Comparison of ENCODE assay signal across 23 mouse cellular contexts in genomic region chr4:125856781-125857180, GRCm38 (mm10).
DNase-seq lines count a peak whose midpoint lies in the region; ATAC-seq and TF ChIP-seq lines count a peak whose summit lies in the region.
"Had no signal": no experiment of that assay in that cellular context is flagged by ENCODE, and none has a peak within 500 bp of the region (broad histone marks: within the 10 kb centered on the region; RNA-seq: fewer than 3 reads in every experiment).

No protein-coding gene starts in this region.

- DNase-seq in hindbrain, embryonic 10.5 days (ENCODE audit: low spot score) = no peak
- no peak for DNase-seq in hindbrain, embryonic 14.5 days (ENCODE audit: low spot score)
- no peak for DNase-seq in midbrain, embryonic 14.5 days
- DNase-seq in embryonic facial prominence, embryonic 10.5 days (ENCODE audit: low spot score) = no peak
- DNase-seq in forebrain, postnatal 0 days = no peak
- no peak for DNase-seq in kidney, adult 18-20 months
- DNase-seq: adrenal gland, postnatal 14 days; cerebellum, adult 18-20 months; gastrocnemius, postnatal 25 days; heart, adult 11 months; kidney, adult 9 months; kidney, postnatal 10 days; lung, postnatal 36 days; right cerebral cortex, postnatal 25 days had no signal

- no peak for ATAC-seq in hindbrain, embryonic 14.5 days (ENCODE audit: low FRiP score)
- no peak for ATAC-seq in midbrain, embryonic 12.5 days (ENCODE audit: low FRiP score, low read depth)
- no peak for ATAC-seq in midbrain, embryonic 14.5 days (ENCODE audit: low FRiP score, low TSS enrichment)
- peak; percentile 28; the same call in 1 of the 2 replicates for ATAC-seq in forebrain, postnatal 0 days
- ATAC-seq: Patski had no signal

- no peak overlapping the region for H3K9ac ChIP-seq in hindbrain, embryonic 14.5 days
- no peak overlapping the region for H3K9ac ChIP-seq in midbrain, embryonic 12.5 days (replicated peaks)
- no peak overlapping the region for H3K9ac ChIP-seq in midbrain, embryonic 14.5 days (replicated peaks; ENCODE audit: low read length)
- H3K9ac ChIP-seq in forebrain, postnatal 0 days = no peak overlapping the region
- H3K9ac ChIP-seq: embryonic facial prominence, embryonic 15.5 days; heart, embryonic 15.5 days; limb, embryonic 13.5 days; midbrain, embryonic 13.5 days; stomach, embryonic 15.5 days had no signal

- no peaks in the 10 kb centered on the region; the same call in 1 of the 2 replicates for H3K27me3 ChIP-seq in hindbrain, embryonic 10.5 days (ENCODE audit: insufficient read depth, poor library complexity, severe bottlenecking)
- H3K27me3 ChIP-seq in hindbrain, embryonic 14.5 days (ENCODE audit: control insufficient read depth, insufficient read depth, low read length) = no peaks in the 10 kb centered on the region
- H3K27me3 ChIP-seq in midbrain, embryonic 12.5 days = no peaks in the 10 kb centered on the region
- H3K27me3 ChIP-seq in midbrain, embryonic 14.5 days (ENCODE audit: control insufficient read depth, insufficient read depth, low read length) = no peaks in the 10 kb centered on the region
- 0 out of 2 replicates have a peak, but pooled peaks cover 4% of the 10 kb centered on the region for H3K27me3 ChIP-seq in embryonic facial prominence, embryonic 10.5 days (replicated peaks; ENCODE audit: low read depth, poor library complexity, severe bottlenecking)
- no peaks in the 10 kb centered on the region for H3K27me3 ChIP-seq in forebrain, postnatal 0 days (ENCODE audit: insufficient read depth, low read length)
- H3K27me3 ChIP-seq: embryonic facial prominence, embryonic 15.5 days; heart, embryonic 15.5 days; midbrain, embryonic 13.5 days; stomach, embryonic 15.5 days had no signal

- no peak for TF ChIP-seq CTCF in forebrain, postnatal 0 days (IDR thresholded peaks at IDR 0.05; ENCODE audit: low read depth)

- H3K4me1 ChIP-seq in hindbrain, embryonic 10.5 days (replicated peaks) = peaks cover 50% of the 10 kb centered on the region
- peaks cover 31% of the 10 kb centered on the region for H3K4me1 ChIP-seq in hindbrain, embryonic 14.5 days (replicated peaks; ENCODE audit: control insufficient read depth, insufficient read depth, low read length)
- peaks cover 33% of the 10 kb centered on the region for H3K4me1 ChIP-seq in midbrain, embryonic 12.5 days
- H3K4me1 ChIP-seq in midbrain, embryonic 14.5 days (ENCODE audit: control insufficient read depth, insufficient read depth, low read length) = peaks cover 30% of the 10 kb centered on the region; the same call in 1 of the 2 replicates
- peaks cover 23% of the 10 kb centered on the region for H3K4me1 ChIP-seq in embryonic facial prominence, embryonic 10.5 days
- peaks cover 17% of the 10 kb centered on the region; the same call in 1 of the 2 replicates for H3K4me1 ChIP-seq in forebrain, postnatal 0 days (ENCODE audit: insufficient read depth)
- H3K4me1 ChIP-seq: embryonic facial prominence, embryonic 15.5 days; heart, embryonic 15.5 days had no signal

- no peak overlapping the region for H3K4me3 ChIP-seq in hindbrain, embryonic 10.5 days
- no peak overlapping the region for H3K4me3 ChIP-seq in hindbrain, embryonic 14.5 days (replicated peaks; ENCODE audit: low read length)
- H3K4me3 ChIP-seq in midbrain, embryonic 12.5 days = no peak overlapping the region
- H3K4me3 ChIP-seq in midbrain, embryonic 14.5 days (replicated peaks; ENCODE audit: low read depth, low read length) = no peak overlapping the region
- H3K4me3 ChIP-seq in embryonic facial prominence, embryonic 10.5 days = no peak overlapping the region
- H3K4me3 ChIP-seq in forebrain, postnatal 0 days (ENCODE audit: low read depth, low read length) = no peak overlapping the region
- H3K4me3 ChIP-seq: embryonic facial prominence, embryonic 15.5 days; heart, embryonic 10.5 days; heart, embryonic 15.5 days; limb, embryonic 13.5 days; midbrain, embryonic 13.5 days; stomach, embryonic 15.5 days had no signal

- no peaks in the 10 kb centered on the region for H3K9me3 ChIP-seq in hindbrain, embryonic 10.5 days
- no peaks in the 10 kb centered on the region for H3K9me3 ChIP-seq in hindbrain, embryonic 14.5 days (ENCODE audit: control insufficient read depth, low read length)
- H3K9me3 ChIP-seq in midbrain, embryonic 12.5 days = no peaks in the 10 kb centered on the region
- no peaks in the 10 kb centered on the region for H3K9me3 ChIP-seq in midbrain, embryonic 14.5 days (ENCODE audit: control insufficient read depth, low read length)
- no peaks in the 10 kb centered on the region for H3K9me3 ChIP-seq in embryonic facial prominence, embryonic 10.5 days
- no peaks in the 10 kb centered on the region for H3K9me3 ChIP-seq in forebrain, postnatal 0 days (ENCODE audit: low read length)
- H3K9me3 ChIP-seq: embryonic facial prominence, embryonic 15.5 days; heart, embryonic 10.5 days; heart, embryonic 15.5 days; limb, embryonic 13.5 days; midbrain, embryonic 13.5 days; stomach, embryonic 15.5 days had no signal

- H3K27ac ChIP-seq in hindbrain, embryonic 10.5 days = peak overlapping the region; percentile 56
- H3K27ac ChIP-seq in hindbrain, embryonic 14.5 days = no peak overlapping the region
- H3K27ac ChIP-seq in midbrain, embryonic 12.5 days (replicated peaks) = peak overlapping the region; percentile 30; the same call in 1 of the 2 replicates
- H3K27ac ChIP-seq in midbrain, embryonic 14.5 days (replicated peaks; ENCODE audit: low read depth, low read length) = no peak overlapping the region
- H3K27ac ChIP-seq in embryonic facial prominence, embryonic 10.5 days (replicated peaks) = 0 out of 2 replicates have a peak overlapping the region, but pooled peaks have one; percentile 8
- no peak overlapping the region for H3K27ac ChIP-seq in forebrain, postnatal 0 days (ENCODE audit: low read depth, low read length)
- H3K27ac ChIP-seq: embryonic facial prominence, embryonic 15.5 days; heart, embryonic 10.5 days; heart, embryonic 15.5 days; limb, embryonic 13.5 days; midbrain, embryonic 13.5 days; stomach, embryonic 15.5 days had no signal

- H3K36me3 ChIP-seq in hindbrain, embryonic 10.5 days = no peaks in the 10 kb centered on the region
- no peaks in the 10 kb centered on the region for H3K36me3 ChIP-seq in hindbrain, embryonic 14.5 days (replicated peaks; ENCODE audit: control insufficient read depth, insufficient read depth)
- no peaks in the 10 kb centered on the region for H3K36me3 ChIP-seq in midbrain, embryonic 12.5 days
- no peaks in the 10 kb centered on the region for H3K36me3 ChIP-seq in midbrain, embryonic 14.5 days (ENCODE audit: control insufficient read depth, insufficient read depth, low read length)
- no peaks in the 10 kb centered on the region for H3K36me3 ChIP-seq in embryonic facial prominence, embryonic 10.5 days (replicated peaks)
- H3K36me3 ChIP-seq in forebrain, postnatal 0 days (ENCODE audit: insufficient read depth) = no peaks in the 10 kb centered on the region
- H3K36me3 ChIP-seq: embryonic facial prominence, embryonic 15.5 days; heart, embryonic 10.5 days; heart, embryonic 15.5 days; limb, embryonic 13.5 days; midbrain, embryonic 13.5 days; stomach, embryonic 15.5 days had no signal

- no peak overlapping the region for H3K4me2 ChIP-seq in hindbrain, embryonic 14.5 days (replicated peaks)
- no peak overlapping the region for H3K4me2 ChIP-seq in midbrain, embryonic 12.5 days (replicated peaks)
- no peak overlapping the region for H3K4me2 ChIP-seq in midbrain, embryonic 14.5 days (ENCODE audit: low read length)
- H3K4me2 ChIP-seq in forebrain, postnatal 0 days (ENCODE audit: low read depth) = no peak overlapping the region
- H3K4me2 ChIP-seq: embryonic facial prominence, embryonic 15.5 days; heart, embryonic 15.5 days; limb, embryonic 13.5 days; liver, embryonic 11.5 days; midbrain, embryonic 13.5 days; stomach, embryonic 15.5 days had no signal

- 63% methylated on average over 5 of the region's 5 CpGs for WGBS in hindbrain, embryonic 10.5 days
- WGBS in hindbrain, embryonic 14.5 days = 58% methylated on average over 5 of the region's 5 CpGs
- 71% methylated on average over 5 of the region's 5 CpGs for WGBS in midbrain, embryonic 12.5 days
- WGBS in midbrain, embryonic 14.5 days = 75% methylated on average over 5 of the region's 5 CpGs
- 62% methylated on average over 5 of the region's 5 CpGs for WGBS in embryonic facial prominence, embryonic 10.5 days
- 63% methylated on average over 5 of the region's 5 CpGs for WGBS in forebrain, postnatal 0 days

Comparison
In these comparisons a context has a peak if more than half of its experiments do, and no peak if none do; other contexts are left out.
1. H3K27ac ChIP-seq: peak in hindbrain, embryonic 10.5 days (single experiment), midbrain, embryonic 12.5 days (single experiment) and embryonic facial prominence, embryonic 10.5 days (single experiment); none in hindbrain, embryonic 14.5 days (single experiment), midbrain, embryonic 14.5 days (single experiment) and forebrain, postnatal 0 days (single experiment).